Mouse (Mus musculus): ENCODE results near the gene Gm20431. TPM values are rescaled to one million over a fixed set of nuclear protein-coding genes. Genes with fewer than 3 reads are reported as not detected.

Gene Gm20431
- total and polyA plus RNA-seq, 2 experiments from 2014 or later = 12.0 TPM; not detected in 1

DNA sequence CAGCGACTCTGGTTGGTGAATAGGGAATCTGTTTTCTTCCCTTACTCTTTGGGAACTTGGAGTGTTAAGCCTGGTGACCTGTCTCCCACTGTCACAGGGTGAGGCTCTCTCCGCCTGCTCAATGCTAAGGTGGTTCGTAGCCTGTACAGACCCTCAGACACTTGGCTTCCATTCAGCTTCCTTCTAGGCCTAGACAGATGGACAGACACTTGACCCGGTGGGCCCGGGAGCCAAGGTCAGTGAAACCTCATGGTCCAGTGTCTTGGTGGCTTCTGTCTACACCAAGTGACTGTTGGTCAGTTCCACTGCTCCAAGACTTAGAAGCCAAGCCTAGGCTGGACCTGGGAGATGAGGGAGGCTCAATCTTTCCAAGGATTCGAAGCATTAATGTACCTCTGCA is 30.1 kb upstream of the Gm20431 start:
- Histone ChIP-seq H3K4me2 (ENCODE audit: low read depth, low read length, poor library complexity, severe bottlenecking) (peak overlapping the region; percentile 40; the same call in 1 of the 2 replicates), H3K36me3 (ENCODE audit: insufficient read depth, low read length) (no peaks in the 10 kb centered on the region), H3K9me3 (ENCODE audit: low read length) (no peaks in the 10 kb centered on the region), H3K27ac (ENCODE audit: low read depth, low read length) (no peak overlapping the region), H3K4me3 (ENCODE audit: low read depth, low read length) (no peak overlapping the region), H3K4me1 (ENCODE audit: insufficient read depth, low read length) (no peaks in the 10 kb centered on the region), H3K9ac (replicated peaks; ENCODE audit: low read length, poor library complexity, severe bottlenecking) (no peak overlapping the region), H3K27me3 (ENCODE audit: insufficient read depth, low read length) (peaks cover 16% of the 10 kb centered on the region)
- 89% methylated on average over 6 of the region's 6 CpGs for WGBS
- DNase-seq (ENCODE audit: low spot score) = no peak
- no peak for ATAC-seq (ENCODE audit: low FRiP score)
- TF ChIP-seq CTCF (IDR thresholded peaks at IDR 0.05) = no peak

DNA sequence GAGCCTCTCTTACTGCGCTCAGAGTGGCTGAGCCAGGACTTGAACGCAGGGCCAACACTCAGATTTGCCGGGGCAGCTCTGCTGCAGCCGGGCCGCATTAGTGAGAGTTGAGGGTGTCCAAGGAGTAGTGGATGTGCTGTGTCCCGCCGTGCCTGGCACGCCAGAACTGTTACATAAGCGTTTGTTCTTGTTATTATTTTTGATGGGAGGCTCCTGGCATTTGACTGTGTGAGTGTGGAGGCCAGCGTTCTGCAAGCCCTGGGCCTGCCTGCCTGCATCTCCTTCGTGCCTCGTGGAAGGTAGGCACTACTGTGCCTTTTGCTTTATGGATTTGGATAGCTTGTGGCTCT is 29.6 kb upstream of the Gm20431 start:
- DNase-seq (ENCODE audit: low spot score) (no peak), ATAC-seq (ENCODE audit: low FRiP score) (no peak)
- 82% methylated on average over 12 of the region's 12 CpGs for WGBS
- no peak overlapping the region for H3K9ac ChIP-seq (replicated peaks; ENCODE audit: low read length, poor library complexity, severe bottlenecking)
- no peak for TF ChIP-seq CTCF (IDR thresholded peaks at IDR 0.05)
- H3K36me3 ChIP-seq (ENCODE audit: insufficient read depth, low read length) = no peaks in the 10 kb centered on the region
- no peak overlapping the region for H3K27ac ChIP-seq (ENCODE audit: low read depth, low read length)
- H3K27me3 ChIP-seq (ENCODE audit: insufficient read depth, low read length) = peaks cover 16% of the 10 kb centered on the region
- peak overlapping the region; percentile 40; the same call in 1 of the 2 replicates for H3K4me2 ChIP-seq (ENCODE audit: low read depth, low read length, poor library complexity, severe bottlenecking)
- H3K9me3 ChIP-seq (ENCODE audit: low read length) = no peaks in the 10 kb centered on the region
- H3K4me1 ChIP-seq (ENCODE audit: insufficient read depth, low read length) = no peaks in the 10 kb centered on the region
- H3K4me3 ChIP-seq (ENCODE audit: low read depth, low read length) = peak overlapping the region; percentile 52

DNA sequence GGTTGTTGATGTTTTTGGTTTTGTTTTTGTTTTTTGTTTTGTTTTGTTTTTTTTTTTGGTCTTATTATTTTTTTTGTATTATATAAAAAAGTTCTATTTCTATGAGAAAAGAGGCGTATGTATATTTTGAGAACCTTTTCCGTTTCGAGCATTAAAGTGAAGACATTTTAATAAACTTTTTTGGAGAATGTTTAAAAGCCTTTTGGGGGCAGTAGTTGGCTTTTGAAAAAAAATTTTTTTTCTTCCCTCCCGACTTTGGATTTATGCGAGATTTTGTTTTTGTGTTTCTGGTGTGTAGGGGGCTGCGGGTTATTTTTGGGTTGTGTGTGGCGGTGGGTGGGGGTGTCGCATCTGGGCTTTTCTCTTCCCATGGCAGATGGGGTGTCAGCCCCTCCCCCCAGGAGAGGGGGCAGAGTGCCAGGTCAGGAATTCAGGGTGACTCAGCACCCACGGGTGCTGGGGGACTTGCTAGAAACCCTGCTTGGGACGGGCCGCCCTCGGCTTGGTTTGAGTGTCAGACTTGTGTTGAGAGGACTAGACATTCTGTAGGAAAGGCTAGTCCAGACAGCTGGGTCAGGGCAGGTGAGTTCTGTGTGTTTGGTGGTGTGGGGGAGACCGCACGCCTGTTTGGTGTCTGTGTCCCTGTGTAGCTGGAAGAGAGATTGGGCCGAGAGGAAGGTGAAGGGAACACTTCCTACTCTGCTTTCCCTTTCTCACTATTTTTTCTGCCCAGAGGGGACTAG is 29.1 kb upstream of the Gm20431 start:
- DNase-seq (ENCODE audit: low spot score) (no peak), ATAC-seq (ENCODE audit: low FRiP score) (no peak)
- no peaks in the 10 kb centered on the region for H3K4me1 ChIP-seq (ENCODE audit: insufficient read depth, low read length)
- TF ChIP-seq CTCF (IDR thresholded peaks at IDR 0.05) = no peak
- H3K4me3 ChIP-seq (ENCODE audit: low read depth, low read length) = peak overlapping the region; percentile 52
- H3K27me3 ChIP-seq (ENCODE audit: insufficient read depth, low read length) = peaks cover 16% of the 10 kb centered on the region
- peak overlapping the region; percentile 81 for H3K4me2 ChIP-seq (ENCODE audit: low read depth, low read length, poor library complexity, severe bottlenecking)
- WGBS = 59% methylated on average over 15 of the region's 15 CpGs
- H3K27ac ChIP-seq (ENCODE audit: low read depth, low read length) = no peak overlapping the region
- H3K9ac ChIP-seq (replicated peaks; ENCODE audit: low read length, poor library complexity, severe bottlenecking) = peak overlapping the region; percentile 63; the same call in 1 of the 2 replicates
- no peaks in the 10 kb centered on the region for H3K9me3 ChIP-seq (ENCODE audit: low read length)
- H3K36me3 ChIP-seq (ENCODE audit: insufficient read depth, low read length) = no peaks in the 10 kb centered on the region

DNA sequence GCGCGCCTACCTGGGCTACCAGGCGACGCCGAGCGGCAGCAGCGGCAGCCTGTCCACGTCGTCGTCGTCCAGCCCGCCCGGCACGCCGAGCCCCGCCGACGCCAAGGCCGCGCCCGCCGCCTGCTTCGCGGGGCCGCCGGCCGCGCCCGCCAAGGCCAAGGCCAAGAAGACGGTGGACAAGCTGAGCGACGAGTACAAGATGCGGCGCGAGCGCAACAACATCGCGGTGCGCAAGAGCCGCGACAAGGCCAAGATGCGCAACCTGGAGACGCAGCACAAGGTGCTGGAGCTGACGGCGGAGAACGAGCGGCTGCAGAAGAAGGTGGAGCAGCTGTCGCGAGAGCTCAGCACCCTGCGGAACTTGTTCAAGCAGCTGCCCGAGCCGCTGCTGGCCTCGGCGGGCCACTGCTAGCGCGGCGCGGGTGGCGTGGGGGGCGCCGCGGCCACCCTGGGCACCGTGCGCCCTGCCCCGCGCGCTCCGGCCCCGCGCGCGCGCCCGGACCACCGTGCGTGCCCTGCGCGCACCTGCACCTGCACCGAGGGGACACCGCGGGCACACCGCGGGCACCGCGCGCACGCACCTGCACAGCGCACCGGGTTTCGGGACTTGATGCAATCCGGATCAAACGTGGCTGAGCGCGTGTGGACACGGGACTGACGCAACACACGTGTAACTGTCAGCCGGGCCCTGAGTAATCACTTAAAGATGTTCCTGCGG is 28.4 kb upstream of the Gm20431 start, which contains the start of gene Tmem189:
Gene Tmem189 (minus strand): TSS at position 322 of the 718 bp plus-strand sequence.
- Histone ChIP-seq H3K4me1 (ENCODE audit: insufficient read depth, low read length) (no peaks in the 10 kb centered on the region), H3K36me3 (ENCODE audit: insufficient read depth, low read length) (no peaks in the 10 kb centered on the region), H3K9ac (replicated peaks; ENCODE audit: low read length, poor library complexity, severe bottlenecking) (peak within 1 kb of the TSS; percentile 63), H3K27me3 (ENCODE audit: insufficient read depth, low read length) (peaks cover 19% of the 10 kb centered on the region), H3K4me2 (ENCODE audit: low read depth, low read length, poor library complexity, severe bottlenecking) (peak within 1 kb of the TSS; percentile 81), H3K27ac (ENCODE audit: low read depth, low read length) (peak within 1 kb of the TSS; percentile 27), H3K4me3 (ENCODE audit: low read depth, low read length) (peak within 1 kb of the TSS; percentile 52), H3K9me3 (ENCODE audit: low read length) (no peaks in the 10 kb centered on the region)
- WGBS = under 1% methylated on average over 90 of the region's 99 CpGs
- ATAC-seq (ENCODE audit: low FRiP score) = 0 out of 2 replicates have a peak, but pooled peaks have one; percentile 41
- no peak for TF ChIP-seq CTCF (IDR thresholded peaks at IDR 0.05)
- peak; percentile 75 for DNase-seq (ENCODE audit: low spot score)

DNA sequence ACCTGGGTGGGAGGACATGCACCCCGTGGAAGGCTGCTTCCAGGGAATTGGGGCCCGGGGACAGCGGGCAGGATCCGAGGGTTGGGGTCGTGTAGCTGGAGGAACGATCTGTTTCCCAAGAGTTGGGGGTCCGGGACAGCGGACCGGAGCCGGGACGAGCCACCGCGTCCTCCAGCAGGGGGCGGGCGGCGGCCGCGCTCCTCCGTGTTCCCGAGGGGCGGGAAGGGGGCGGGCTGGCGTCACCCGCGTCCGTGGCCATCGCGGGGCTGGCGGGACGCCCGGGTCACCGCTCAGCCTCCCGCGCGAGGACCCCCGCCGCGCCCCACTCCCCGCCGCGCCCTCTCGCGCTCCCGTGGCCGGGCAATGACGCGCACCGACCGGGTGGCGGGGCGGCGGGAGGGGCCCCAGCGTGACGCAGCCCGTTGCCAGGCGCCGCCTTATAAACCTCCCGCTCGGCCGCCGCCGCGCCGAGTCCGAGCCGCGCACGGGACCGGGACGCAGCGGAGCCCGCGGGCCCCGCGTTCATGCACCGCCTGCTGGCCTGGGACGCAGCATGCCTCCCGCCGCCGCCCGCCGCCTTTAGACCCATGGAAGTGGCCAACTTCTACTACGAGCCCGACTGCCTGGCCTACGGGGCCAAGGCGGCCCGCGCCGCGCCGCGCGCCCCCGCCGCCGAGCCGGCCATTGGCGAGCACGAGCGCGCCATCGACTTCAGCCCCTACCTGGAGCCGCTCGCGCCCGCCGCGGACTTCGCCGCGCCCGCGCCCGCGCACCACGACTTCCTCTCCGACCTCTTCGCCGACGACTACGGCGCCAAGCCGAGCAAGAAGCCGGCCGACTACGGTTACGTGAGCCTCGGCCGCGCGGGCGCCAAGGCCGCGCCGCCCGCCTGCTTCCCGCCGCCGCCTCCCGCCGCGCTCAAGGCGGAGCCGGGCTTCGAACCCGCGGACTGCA is 27.5 kb upstream of the Gm20431 start, which contains the start of gene Cebpb:
Gene Cebpb (plus strand): TSS at position 418 of the 954 bp plus-strand sequence.
- H3K4me1 ChIP-seq (ENCODE audit: insufficient read depth, low read length) = no peaks in the 10 kb centered on the region
- peak within 1 kb of the TSS; percentile 52 for H3K4me3 ChIP-seq (ENCODE audit: low read depth, low read length)
- H3K9me3 ChIP-seq (ENCODE audit: low read length) = no peaks in the 10 kb centered on the region
- peak within 1 kb of the TSS; percentile 27 for H3K27ac ChIP-seq (ENCODE audit: low read depth, low read length)
- H3K9ac ChIP-seq (replicated peaks; ENCODE audit: low read length, poor library complexity, severe bottlenecking) = peak within 1 kb of the TSS; percentile 63
- DNase-seq (ENCODE audit: low spot score) (peak; percentile 73), ATAC-seq (ENCODE audit: low FRiP score) (peak; percentile 41)
- H3K36me3 ChIP-seq (ENCODE audit: insufficient read depth, low read length) = no peaks in the 10 kb centered on the region
- under 1% methylated on average over 109 of the region's 147 CpGs for WGBS
- H3K27me3 ChIP-seq (ENCODE audit: insufficient read depth, low read length) = peaks cover 20% of the 10 kb centered on the region
- H3K4me2 ChIP-seq (ENCODE audit: low read depth, low read length, poor library complexity, severe bottlenecking) = peak within 1 kb of the TSS; percentile 81
- peak; percentile 64 for TF ChIP-seq CTCF (IDR thresholded peaks at IDR 0.05)

All from midbrain, postnatal 0 days (tissue).